Mouse (Mus musculus): ENCODE measurements around the gene Gm12216. TPM values are rescaled to one million over a fixed set of nuclear protein-coding genes. Genes with fewer than 3 reads are reported as not detected.

Gm12216 gene
- polyA plus RNA-seq, 1 experiment from 2014 or later, result 1.9 TPM

DNA sequence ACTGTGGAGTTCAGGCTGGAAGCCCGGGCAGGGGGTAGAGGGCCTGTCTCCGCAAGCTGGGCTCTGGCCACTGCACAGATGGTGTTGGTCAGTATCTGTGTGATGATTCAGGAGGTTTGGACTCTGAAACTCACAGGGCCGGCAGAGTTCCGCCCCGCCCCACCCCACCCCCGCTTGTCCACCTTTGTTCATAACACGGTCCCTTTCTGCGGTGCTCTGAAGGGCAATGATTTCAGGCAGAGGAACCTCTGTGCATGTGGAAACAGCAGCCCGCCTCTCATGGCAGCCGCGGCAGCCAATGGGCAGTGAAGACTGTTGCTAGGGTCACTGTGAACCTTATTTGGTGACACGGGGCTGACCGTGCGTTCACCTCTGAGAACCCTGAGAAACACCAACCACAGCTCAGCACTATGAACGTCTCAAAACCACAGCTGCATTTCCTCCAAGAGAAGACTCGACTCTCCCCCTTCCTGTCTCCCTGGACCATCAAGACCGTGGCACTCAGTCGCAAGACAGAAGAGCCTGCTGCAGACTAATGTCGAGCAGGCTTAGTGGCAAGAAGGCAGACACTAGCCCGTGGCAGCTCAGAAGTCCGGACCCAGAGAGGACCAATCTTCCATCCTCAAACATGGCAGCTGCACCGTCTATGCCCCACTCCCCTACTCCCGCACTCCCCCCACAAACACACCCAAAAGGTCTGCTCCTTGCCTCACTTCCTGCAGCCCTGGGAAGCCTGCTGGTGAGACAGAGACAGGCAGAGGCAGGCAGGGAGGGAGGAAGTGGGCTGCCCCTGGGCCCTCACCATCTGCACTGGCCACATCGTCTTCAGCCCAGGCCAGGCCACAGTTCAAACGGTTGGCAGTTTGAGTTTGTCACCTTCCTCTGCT, 64.1 kb downstream of the Gm12216 start:
- Histone ChIP-seq H3K4me1 (replicated peaks; ENCODE audit: control insufficient read depth, insufficient read depth) (peaks cover 17% of the 10 kb centered on the region), H3K9ac (ENCODE audit: low read length) (no peak overlapping the region), H3K36me3 (ENCODE audit: control insufficient read depth, insufficient read depth, low read length) (no peaks in the 10 kb centered on the region), H3K4me3 (ENCODE audit: low read depth, low read length) (no peak overlapping the region), H3K27ac (replicated peaks) (peak overlapping the region; percentile 84), H3K27me3 (ENCODE audit: control insufficient read depth, insufficient read depth, low read length) (no peaks in the 10 kb centered on the region), H3K9me3 (ENCODE audit: control insufficient read depth, low read length) (no peaks in the 10 kb centered on the region), H3K4me2 (replicated peaks; ENCODE audit: low read depth) (peak overlapping the region; percentile 17; the same call in 1 of the 2 replicates)
- peak; percentile 59 for DNase-seq (ENCODE audit: low spot score)
- 34% methylated on average over 25 of the region's 25 CpGs for WGBS
- peak; percentile 66 for ATAC-seq (ENCODE audit: low FRiP score, low TSS enrichment)
- TF ChIP-seq CTCF (IDR thresholded peaks at IDR 0.05; ENCODE audit: low read depth), result peak; percentile 39; the same call in 1 of the 2 replicates
- no peak for TF ChIP-seq EP300 (optimal IDR thresholded peaks at IDR 0.05)

DNA sequence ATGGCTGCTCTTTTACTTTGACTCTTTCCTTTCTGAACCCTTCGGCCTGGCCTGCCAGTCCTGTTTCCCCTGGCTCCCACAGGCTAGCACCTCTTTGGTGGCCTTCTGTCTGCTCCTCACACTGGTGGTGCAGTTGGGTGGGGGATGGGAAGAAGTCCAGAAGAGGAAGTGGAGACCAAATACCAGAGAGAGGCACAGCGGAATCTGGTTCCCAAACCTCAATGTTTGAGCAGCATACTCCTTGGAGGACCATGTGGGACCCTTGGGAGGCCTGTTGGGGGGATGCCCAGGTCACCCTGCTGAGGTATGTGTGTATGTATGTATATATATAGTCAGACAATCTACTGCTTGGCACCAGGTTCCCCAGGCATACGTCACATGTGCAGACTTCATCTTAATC, 65.0 kb downstream of the Gm12216 start:
- no peak for DNase-seq (ENCODE audit: low spot score)
- no peak overlapping the region for H3K4me3 ChIP-seq (ENCODE audit: low read depth, low read length)
- WGBS, result 65% methylated on average over 3 of the region's 3 CpGs

DNA sequence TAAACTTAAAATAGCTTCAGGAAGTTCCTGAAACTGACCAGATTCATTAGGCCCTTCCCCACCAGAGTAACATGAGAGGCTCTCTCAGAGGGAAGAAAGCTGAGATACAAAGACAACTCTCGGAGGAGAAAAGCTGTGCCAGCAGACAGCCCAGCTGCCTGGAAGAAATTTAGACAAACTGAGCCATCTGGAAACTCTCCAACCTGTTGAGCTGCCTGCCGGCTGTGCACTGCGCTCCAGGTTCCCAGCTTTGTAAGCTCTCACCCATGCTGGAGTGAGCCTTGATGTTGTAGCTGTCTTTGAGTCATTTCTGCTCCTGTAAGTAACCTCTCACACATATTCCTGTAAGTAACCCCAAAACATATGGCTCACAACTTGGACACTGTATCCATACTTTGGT, 66.1 kb downstream of the Gm12216 start:
- Histone ChIP-seq H3K4me1 (replicated peaks; ENCODE audit: control insufficient read depth, insufficient read depth) (peaks cover 17% of the 10 kb centered on the region), H3K27ac (replicated peaks) (no peak overlapping the region), H3K9me3 (ENCODE audit: control insufficient read depth, low read length) (no peaks in the 10 kb centered on the region), H3K4me2 (replicated peaks; ENCODE audit: low read depth) (no peak overlapping the region), H3K4me3 (ENCODE audit: low read depth, low read length) (no peak overlapping the region), H3K36me3 (ENCODE audit: control insufficient read depth, insufficient read depth, low read length) (no peaks in the 10 kb centered on the region), H3K9ac (ENCODE audit: low read length) (no peak overlapping the region), H3K27me3 (ENCODE audit: control insufficient read depth, insufficient read depth, low read length) (no peaks in the 10 kb centered on the region)
- no peak for DNase-seq (ENCODE audit: low spot score)
- 50% methylated on average over 3 of the region's 3 CpGs for WGBS
- ATAC-seq (ENCODE audit: low FRiP score, low TSS enrichment), result no peak
- TF ChIP-seq EP300 (optimal IDR thresholded peaks at IDR 0.05) (no peak), CTCF (IDR thresholded peaks at IDR 0.05; ENCODE audit: low read depth) (no peak)

More for the DNA sequence above, 65.0 kb downstream of the Gm12216 start:
- Histone ChIP-seq H3K27ac (replicated peaks) (0 out of 2 replicates have a peak overlapping the region, but pooled peaks have one; percentile 14), H3K9ac (ENCODE audit: low read length) (no peak overlapping the region), H3K4me2 (replicated peaks; ENCODE audit: low read depth) (no peak overlapping the region), H3K4me1 (replicated peaks; ENCODE audit: control insufficient read depth, insufficient read depth) (peaks cover 17% of the 10 kb centered on the region), H3K9me3 (ENCODE audit: control insufficient read depth, low read length) (no peaks in the 10 kb centered on the region), H3K36me3 (ENCODE audit: control insufficient read depth, insufficient read depth, low read length) (no peaks in the 10 kb centered on the region), H3K27me3 (ENCODE audit: control insufficient read depth, insufficient read depth, low read length) (no peaks in the 10 kb centered on the region)
- no peak for ATAC-seq (ENCODE audit: low FRiP score, low TSS enrichment)
- TF ChIP-seq CTCF (IDR thresholded peaks at IDR 0.05; ENCODE audit: low read depth) (no peak), EP300 (optimal IDR thresholded peaks at IDR 0.05) (no peak)

DNA sequence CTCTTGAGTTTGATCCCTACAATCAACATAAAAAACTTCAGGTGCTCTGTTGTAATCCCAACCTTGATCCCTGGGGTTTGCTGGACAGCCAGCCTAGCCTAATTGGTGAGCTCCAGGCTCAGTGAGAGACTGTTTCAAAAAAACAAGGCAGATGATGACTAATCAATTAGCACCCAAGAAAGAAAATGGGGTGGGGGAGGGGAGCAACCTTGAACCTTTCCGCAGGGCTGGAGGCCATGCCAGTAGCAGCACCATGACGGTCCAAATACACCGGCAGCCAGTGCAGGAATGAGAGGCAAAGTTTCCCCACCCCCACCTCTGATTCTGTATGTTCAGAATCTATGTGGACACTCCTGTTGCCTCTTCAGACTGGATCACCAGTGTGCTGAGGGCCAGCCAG, 69.8 kb downstream of the Gm12216 start:
- DNase-seq (ENCODE audit: low spot score) (no peak), ATAC-seq (ENCODE audit: low FRiP score, low TSS enrichment) (no peak)
- Histone ChIP-seq H3K4me1 (replicated peaks; ENCODE audit: control insufficient read depth, insufficient read depth) (no peaks in the 10 kb centered on the region), H3K4me2 (replicated peaks; ENCODE audit: low read depth) (no peak overlapping the region), H3K4me3 (ENCODE audit: low read depth, low read length) (no peak overlapping the region), H3K9me3 (ENCODE audit: control insufficient read depth, low read length) (no peaks in the 10 kb centered on the region), H3K36me3 (ENCODE audit: control insufficient read depth, insufficient read depth, low read length) (no peaks in the 10 kb centered on the region), H3K9ac (ENCODE audit: low read length) (no peak overlapping the region), H3K27ac (replicated peaks) (no peak overlapping the region), H3K27me3 (ENCODE audit: control insufficient read depth, insufficient read depth, low read length) (no peaks in the 10 kb centered on the region)
- TF ChIP-seq EP300 (optimal IDR thresholded peaks at IDR 0.05) (no peak), CTCF (IDR thresholded peaks at IDR 0.05; ENCODE audit: low read depth) (no peak)
- WGBS, result 74% methylated on average over 3 of the region's 3 CpGs

DNA sequence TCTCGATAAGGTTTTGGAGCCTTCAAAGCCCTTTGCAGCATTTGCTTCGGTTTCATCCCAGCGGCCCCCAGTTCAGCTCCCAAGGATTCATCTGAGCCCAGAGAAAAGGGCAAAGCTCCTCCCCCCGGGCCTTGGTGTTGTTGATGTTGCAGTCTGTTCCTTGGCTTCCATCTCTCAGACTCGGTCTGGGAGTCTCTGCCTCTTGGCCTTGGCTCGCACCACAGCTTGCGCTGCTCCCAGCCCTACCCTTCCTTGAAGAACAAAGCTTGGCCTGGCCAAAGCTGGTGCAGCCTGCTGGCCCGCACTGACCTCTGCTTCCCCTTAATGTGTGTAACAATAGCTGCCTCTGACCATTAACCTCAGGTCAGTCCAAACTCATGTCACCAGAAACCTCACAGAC, 70.9 kb downstream of the Gm12216 start:
- ATAC-seq (ENCODE audit: low FRiP score, low TSS enrichment), result no peak; the same call in 1 of the 2 replicates
- Histone ChIP-seq H3K27ac (replicated peaks) (no peak overlapping the region), H3K9me3 (ENCODE audit: control insufficient read depth, low read length) (no peaks in the 10 kb centered on the region), H3K36me3 (ENCODE audit: control insufficient read depth, insufficient read depth, low read length) (no peaks in the 10 kb centered on the region), H3K4me3 (ENCODE audit: low read depth, low read length) (no peak overlapping the region), H3K27me3 (ENCODE audit: control insufficient read depth, insufficient read depth, low read length) (no peaks in the 10 kb centered on the region), H3K4me1 (replicated peaks; ENCODE audit: control insufficient read depth, insufficient read depth) (no peaks in the 10 kb centered on the region), H3K4me2 (replicated peaks; ENCODE audit: low read depth) (no peak overlapping the region), H3K9ac (ENCODE audit: low read length) (no peak overlapping the region)
- DNase-seq (ENCODE audit: low spot score), result no peak
- 67% methylated on average over 8 of the region's 8 CpGs for WGBS
- TF ChIP-seq EP300 (optimal IDR thresholded peaks at IDR 0.05), result no peak
- no peak for TF ChIP-seq CTCF (IDR thresholded peaks at IDR 0.05; ENCODE audit: low read depth)
